ENCODE assay signal across 8 mouse cellular contexts in the genomic region with DNA sequence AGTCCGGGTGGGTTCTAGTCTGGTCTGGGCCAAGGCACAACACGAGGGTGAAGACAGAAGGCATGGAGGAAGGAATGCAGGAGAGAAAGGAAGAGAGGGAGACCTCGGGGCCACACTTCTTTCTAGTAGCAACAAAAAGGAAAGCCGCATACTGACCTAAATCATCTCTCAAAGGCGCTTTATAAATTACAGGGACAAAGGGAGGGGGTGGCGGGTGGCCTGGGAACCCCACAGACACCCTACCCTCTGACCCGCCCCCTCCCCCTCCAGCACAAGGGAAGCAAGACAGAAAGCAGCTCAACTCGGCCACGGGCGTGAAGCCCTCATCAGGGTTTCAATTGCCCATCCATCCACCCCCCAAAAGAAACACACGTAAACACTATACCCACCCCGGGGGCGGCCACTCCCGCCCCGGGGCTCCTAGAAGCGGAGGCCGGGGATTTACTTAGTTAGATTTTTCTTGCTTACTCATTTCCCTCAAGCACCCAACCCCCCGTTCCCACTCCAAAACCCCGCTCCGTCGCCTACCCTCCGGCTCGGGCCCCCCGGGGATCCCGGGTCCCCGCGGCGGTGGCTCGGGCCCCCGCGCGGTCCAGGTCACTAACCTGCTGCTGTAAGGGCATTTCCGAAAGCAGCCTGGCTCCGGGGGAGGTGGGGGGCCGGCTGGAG. TPM values are rescaled to one million over a fixed set of nuclear protein-coding genes. Genes with fewer than 3 reads are reported as not detected.
DNase-seq lines count a peak whose midpoint lies in the region; ATAC-seq and TF ChIP-seq lines count a peak whose summit lies in the region.

No protein-coding gene starts in this region.

- WGBS in spleen, adult 2 months, result 2% methylated on average over 34 of the region's 35 CpGs
- under 1% methylated on average over 35 of the region's 35 CpGs for WGBS in forebrain, embryonic 14.5 days
- WGBS in intestine, embryonic 14.5 days, result under 1% methylated on average over 35 of the region's 35 CpGs
- WGBS in liver, adult 2 months, result 1% methylated on average over 35 of the region's 35 CpGs
- WGBS in neural tube, embryonic 13.5 days, result under 1% methylated on average over 34 of the region's 35 CpGs

- peaks cover 3% of the 10 kb centered on the region; the same call in 1 of the 2 replicates for H3K79me2 ChIP-seq in liver, adult 2 months (ENCODE audit: control insufficient read depth, insufficient read depth, low read length)

- H3K9ac ChIP-seq in forebrain, embryonic 14.5 days (ENCODE audit: low read length), result peak overlapping the region; percentile 97
- H3K9ac ChIP-seq in intestine, embryonic 14.5 days (ENCODE audit: low read length), result peak overlapping the region; percentile 99
- H3K9ac ChIP-seq in liver, adult 2 months (ENCODE audit: low read depth, low read length), result peak overlapping the region; percentile 96
- peak overlapping the region; percentile 97 for H3K9ac ChIP-seq in neural tube, embryonic 13.5 days

- peak overlapping the region; percentile 97 for H3K4me2 ChIP-seq in forebrain, embryonic 14.5 days (ENCODE audit: low read length)
- peak overlapping the region; percentile 65 for H3K4me2 ChIP-seq in intestine, embryonic 14.5 days (ENCODE audit: low read length)
- H3K4me2 ChIP-seq in neural tube, embryonic 13.5 days, result peak overlapping the region; percentile 100

- DNase-seq in spleen, adult 2 months (ENCODE audit: low read depth in 1 of 2, low spot score in 2 of 2), result no peak
- DNase-seq in spleen, adult 12 weeks (ENCODE audit: low spot score), result no peak
- DNase-seq in adrenal gland, postnatal 4 days (ENCODE audit: low spot score in 2 of 2), result peak; percentile 15 to 18
- DNase-seq in forebrain, embryonic 14.5 days (ENCODE audit: low spot score), result peak; percentile 49
- DNase-seq in intestine, embryonic 14.5 days (ENCODE audit: low spot score), result peak; percentile 79
- DNase-seq in liver, adult 2 months (ENCODE audit: extremely low read depth, low read depth, low spot score), result no peak

- H3K4me1 ChIP-seq in spleen, adult 2 months (ENCODE audit: control insufficient read depth, insufficient read depth, insufficient read length), result peaks cover 13% of the 10 kb centered on the region
- no peaks in the 10 kb centered on the region for H3K4me1 ChIP-seq in forebrain, embryonic 14.5 days (ENCODE audit: control insufficient read depth, insufficient read depth, low read length)
- H3K4me1 ChIP-seq in intestine, embryonic 14.5 days (replicated peaks; ENCODE audit: control insufficient read depth, insufficient read depth, low read length), result peaks cover 7% of the 10 kb centered on the region
- H3K4me1 ChIP-seq in liver, adult 2 months (ENCODE audit: control insufficient read depth, insufficient read depth, low read length), result peaks cover 5% of the 10 kb centered on the region
- peaks cover 37% of the 10 kb centered on the region for H3K4me1 ChIP-seq in neural tube, embryonic 13.5 days (replicated peaks)

- H3K9me3 ChIP-seq in forebrain, embryonic 14.5 days (replicated peaks; ENCODE audit: control insufficient read depth, low read length), result no peaks in the 10 kb centered on the region
- no peaks in the 10 kb centered on the region for H3K9me3 ChIP-seq in intestine, embryonic 14.5 days (ENCODE audit: control insufficient read depth, low read length)
- no peaks in the 10 kb centered on the region for H3K9me3 ChIP-seq in neural tube, embryonic 13.5 days

- H3K4me3 ChIP-seq in spleen, adult 2 months (ENCODE audit: extremely low read depth, insufficient read depth, insufficient read length), result peak overlapping the region; percentile 84
- H3K4me3 ChIP-seq in forebrain, embryonic 14.5 days (ENCODE audit: low read depth, low read length), result peak overlapping the region; percentile 95
- H3K4me3 ChIP-seq in intestine, embryonic 14.5 days (ENCODE audit: low read depth, low read length), result peak overlapping the region; percentile 99
- peak overlapping the region; percentile 99 for H3K4me3 ChIP-seq in liver, adult 2 months (ENCODE audit: insufficient read depth, low read depth, low read length)
- H3K4me3 ChIP-seq in neural tube, embryonic 13.5 days, result peak overlapping the region; percentile 98

- no peak overlapping the region for H3K27ac ChIP-seq in spleen, adult 2 months (ENCODE audit: insufficient read depth, low read length)
- H3K27ac ChIP-seq in forebrain, embryonic 14.5 days (ENCODE audit: low read depth, low read length), result peak overlapping the region; percentile 92; the same call in 1 of the 2 replicates
- H3K27ac ChIP-seq in intestine, embryonic 14.5 days (ENCODE audit: low read depth), result peak overlapping the region; percentile 94
- 0 out of 2 replicates have a peak overlapping the region, but pooled peaks have one; percentile 21 for H3K27ac ChIP-seq in liver, adult 2 months (replicated peaks; ENCODE audit: insufficient read depth, low read depth, low read length)
- peak overlapping the region; percentile 94 for H3K27ac ChIP-seq in neural tube, embryonic 13.5 days (replicated peaks)

- TF ChIP-seq POLR2A in spleen, adult 2 months (IDR thresholded peaks at IDR 0.05; ENCODE audit: low read depth, low read length), result no peak
- no peak for TF ChIP-seq POLR2A in liver, adult 2 months (IDR thresholded peaks at IDR 0.05; ENCODE audit: extremely low read depth, insufficient read depth, low read length)

- H3K36me3 ChIP-seq in spleen, adult 2 months (ENCODE audit: control insufficient read depth, insufficient read depth, low read length), result no peaks in the 10 kb centered on the region
- no peaks in the 10 kb centered on the region for H3K36me3 ChIP-seq in forebrain, embryonic 14.5 days (ENCODE audit: control insufficient read depth, insufficient read depth, low read length)
- H3K36me3 ChIP-seq in intestine, embryonic 14.5 days (ENCODE audit: control insufficient read depth, insufficient read depth, low read length), result peaks cover 6% of the 10 kb centered on the region; the same call in 1 of the 2 replicates
- no peaks in the 10 kb centered on the region for H3K36me3 ChIP-seq in liver, adult 2 months (ENCODE audit: control insufficient read depth, insufficient read depth, low read length)
- H3K36me3 ChIP-seq in neural tube, embryonic 13.5 days, result peaks cover under 1% of the 10 kb centered on the region; the same call in 1 of the 2 replicates

- ATAC-seq in forebrain, embryonic 14.5 days, result no peak
- no peak for ATAC-seq in intestine, embryonic 14.5 days (replicated peaks; ENCODE audit: low FRiP score, low TSS enrichment, low read depth)
- ATAC-seq in neural tube, embryonic 13.5 days (ENCODE audit: low read depth), result no peak
- ATAC-seq in inflammation-experienced regulatory T-cells, adult 6 months, result no peak

- H3K27me3 ChIP-seq in spleen, adult 2 months (ENCODE audit: control insufficient read depth, insufficient read depth, low read length), result no peaks in the 10 kb centered on the region
- H3K27me3 ChIP-seq in forebrain, embryonic 14.5 days (replicated peaks; ENCODE audit: control insufficient read depth, insufficient read depth, low read length), result no peaks in the 10 kb centered on the region
- no peaks in the 10 kb centered on the region for H3K27me3 ChIP-seq in intestine, embryonic 14.5 days (replicated peaks; ENCODE audit: control insufficient read depth, insufficient read depth, low read length)
- no peaks in the 10 kb centered on the region for H3K27me3 ChIP-seq in liver, adult 2 months (ENCODE audit: control insufficient read depth, insufficient read depth, low read length)
- no peaks in the 10 kb centered on the region for H3K27me3 ChIP-seq in neural tube, embryonic 13.5 days

- TF ChIP-seq CTCF in spleen, adult 2 months (IDR thresholded peaks at IDR 0.05; ENCODE audit: extremely low read depth, insufficient read depth, insufficient read length, insufficient replicate concordance), result no peak
- TF ChIP-seq CTCF in liver, adult 2 months (IDR thresholded peaks at IDR 0.05; ENCODE audit: low read depth, low read length), result no peak

RNA-seq across cellular contexts. Expression of gene E2f3, which starts 2.2 kb away (rescaled TPM):
- polyA plus RNA-seq in spleen, adult 2 months (2012; rRNA removed), result 2.1 and 2.2 TPM in 2 replicates
- 10 to 100 TPM; 17.2 to 20.3 TPM for total RNA-seq in adrenal gland, postnatal 4 days (2021)
- polyA plus RNA-seq in forebrain, embryonic 14.5 days (2014; fragmentation: Nextera tagmentation; extraction: Ambion mirVana), result 6.3 and 6.5 TPM in 2 replicates
- 10.7 and 12.4 TPM in 2 replicates for polyA plus RNA-seq in intestine, embryonic 14.5 days (2014; fragmentation: Nextera tagmentation; extraction: Ambion mirVana)
- 1.7 TPM in 2 replicates for total RNA-seq in liver, adult 2 months (2014; rRNA removed)
- 1.9 TPM in 2 replicates for polyA plus RNA-seq in liver, adult 2 months (2012; rRNA removed)
- 4.9 and 5.1 TPM in 2 replicates for polyA plus RNA-seq in neural tube, embryonic 13.5 days (2015; fragmentation: Nextera tagmentation; extraction: Ambion mirVana)
- 1 to 10 TPM; 2.3 to 5.2 (median 2.9) TPM for polyA plus RNA-seq in inflammation-experienced regulatory T-cells, adult 6 months (2017; shearing (Covaris generic))

Comparison
In these comparisons a context has a peak if more than half of its experiments do, and no peak if none do; other contexts are left out.
1. DNase-seq: peak in adrenal gland, postnatal 4 days (2 of 2), forebrain, embryonic 14.5 days (single experiment) and intestine, embryonic 14.5 days (single experiment); none in spleen, adult 2 months (0 of 2), spleen, adult 12 weeks (single experiment) and liver, adult 2 months (single experiment).
2. Peak in every context shown above with its lines, with median percentiles within 50 percentile points of each other: H3K4me3 ChIP-seq, H3K4me2 ChIP-seq and H3K9ac ChIP-seq.